Mouse (Mus musculus) adrenal gland, adult 8-10 months (tissue): ENCODE results near the gene Ing1. TPM values are rescaled to one million over a fixed set of nuclear protein-coding genes. Genes with fewer than 3 reads are reported as not detected.
"Not testable (repeated sequence)": the region's sequence is repeated elsewhere in the genome, so short reads cannot be mapped to it uniquely, and the experiment has no call there.

ENCODE experiments used
- DNase-seq: peaks from one replicate; pipeline ENCODE4 v3.0.0; 2022
- total RNA-seq, 4 experiments: library from RNA; stranded (reverse); gene quantifications; 2 replicates each; pipeline ENCODE4 v1.2.4; 2022

Ing1 gene
- total RNA-seq, 4 experiments from 2014 or later: 34.0 to 42.5 (median 36.9) TPM

DNA sequence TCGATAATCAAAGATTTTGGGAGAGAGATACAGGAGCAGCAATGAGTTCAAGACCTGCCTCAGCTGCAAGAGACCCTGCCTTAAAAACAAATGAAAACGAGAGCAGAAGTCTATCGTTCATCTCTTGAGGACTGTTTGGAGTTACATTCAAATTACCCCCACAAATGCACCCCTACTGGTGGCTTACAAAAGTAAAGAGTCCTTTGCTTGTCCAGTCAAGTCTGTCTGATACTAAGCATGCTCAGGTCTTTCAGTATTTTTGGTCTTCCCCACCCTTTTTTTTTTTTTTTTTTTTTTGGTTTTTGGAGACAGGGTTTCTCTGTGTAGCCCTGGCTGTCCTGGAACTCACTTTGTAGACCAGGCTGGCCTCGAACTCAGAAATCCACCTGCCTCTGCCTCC, 3.9 kb upstream of the Ing1 start:
- not testable (repeated sequence) for DNase-seq

GRCm38 (mm10) chr8:11552390-11552789, 3.0 kb upstream of the Ing1 start:
- no peak for DNase-seq

GRCm38 (mm10) chr8:11555720-11556591, 585 bp downstream of the Ing1 start:
- peak; percentile 99 for DNase-seq

DNA sequence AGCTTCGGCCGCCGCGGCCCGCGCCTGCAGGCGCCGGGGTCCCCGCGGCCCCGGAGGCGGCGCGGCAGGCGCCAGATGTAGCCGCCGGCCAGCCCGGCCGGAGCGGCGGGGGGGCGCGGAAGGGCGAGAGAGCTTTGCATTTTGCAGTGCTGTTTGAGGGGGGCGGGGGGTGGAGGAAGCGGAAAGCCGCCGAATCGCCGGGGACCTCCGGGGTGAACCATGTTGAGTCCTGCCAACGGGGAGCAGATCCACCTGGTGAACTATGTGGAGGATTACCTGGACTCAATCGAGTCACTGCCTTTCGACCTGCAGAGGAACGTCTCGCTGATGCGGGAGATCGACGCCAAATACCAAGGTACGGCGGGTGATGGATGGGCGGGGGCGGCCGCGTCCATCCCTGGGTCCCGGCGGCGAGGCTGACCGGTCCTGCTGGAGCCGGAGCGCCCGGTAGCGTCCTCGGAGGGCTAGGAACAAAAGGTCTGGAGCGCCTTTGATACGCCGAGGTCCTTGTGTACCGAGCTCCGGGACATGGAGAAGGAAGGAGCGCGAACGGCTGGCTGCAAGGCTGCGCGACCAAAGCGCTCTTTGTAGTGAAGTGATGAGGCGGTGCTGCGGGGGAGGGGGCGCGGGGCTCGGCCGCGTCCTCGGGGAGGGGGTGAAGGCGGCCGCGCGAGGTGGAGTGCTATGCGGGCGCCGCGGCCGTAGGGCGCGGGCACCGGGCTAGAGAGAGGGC, 1.5 kb downstream of the Ing1 start:
- peak; percentile 31 for DNase-seq

DNA sequence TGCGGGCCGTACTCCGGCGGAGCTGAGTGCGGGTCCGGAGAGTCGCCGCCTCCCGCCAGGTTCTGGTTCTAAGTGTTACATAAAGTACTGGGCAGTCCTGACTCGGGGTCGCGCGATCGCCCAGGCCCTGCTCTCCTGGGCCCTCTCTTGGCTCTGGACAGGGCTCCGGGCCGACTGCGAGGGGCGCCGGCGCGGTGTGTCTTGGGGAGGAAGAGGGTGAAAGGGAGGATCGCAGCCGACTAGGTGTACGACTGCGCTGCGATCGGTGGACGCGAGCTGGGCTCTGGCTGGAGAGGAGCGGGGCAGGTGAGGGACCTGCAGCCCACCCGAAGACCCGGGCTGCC, 2.0 kb downstream of the Ing1 start:
- DNase-seq: no peak

GRCm38 (mm10) chr8:11557768-11558629, 2.6 kb downstream of the Ing1 start:
- DNase-seq: peak; percentile 98

GRCm38 (mm10) chr8:11559511-11559910, 4.1 kb downstream of the Ing1 start:
- DNase-seq: no peak

DNA sequence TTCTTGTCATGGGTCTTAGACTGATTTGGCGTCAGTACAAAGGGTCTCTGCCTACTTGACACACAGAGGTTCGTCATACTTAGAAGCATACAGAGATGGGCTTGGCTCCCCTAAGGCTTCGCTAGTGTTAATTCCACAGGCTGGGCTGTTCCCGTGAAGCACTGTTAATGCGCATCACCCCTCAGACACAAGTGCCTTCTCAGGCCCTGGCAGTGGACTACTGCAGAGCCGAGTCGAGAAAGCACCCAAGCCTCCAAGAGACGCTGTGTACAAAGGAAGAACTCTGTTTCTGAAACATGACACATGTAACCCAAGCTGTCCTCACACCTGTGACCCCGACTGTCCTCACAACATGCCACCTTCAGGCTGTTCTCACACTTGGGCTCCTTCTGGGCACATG, 4.8 kb downstream of the Ing1 start:
- no peak for DNase-seq

GRCm38 (mm10) chr8:11564236-11564635, 8.9 kb downstream of the Ing1 start:
- no peak for DNase-seq

- no peak for DNase-seq
Measured at GRCm38 (mm10) chr8:11564721-11565120, 9.3 kb downstream of the Ing1 start.

GRCm38 (mm10) chr8:11568193-11568592, 12.8 kb downstream of the Ing1 start:
- DNase-seq: not testable (repeated sequence)

GRCm38 (mm10) chr8:11569260-11570097, 14.1 kb downstream of the Ing1 start:
- no peak for DNase-seq

DNA sequence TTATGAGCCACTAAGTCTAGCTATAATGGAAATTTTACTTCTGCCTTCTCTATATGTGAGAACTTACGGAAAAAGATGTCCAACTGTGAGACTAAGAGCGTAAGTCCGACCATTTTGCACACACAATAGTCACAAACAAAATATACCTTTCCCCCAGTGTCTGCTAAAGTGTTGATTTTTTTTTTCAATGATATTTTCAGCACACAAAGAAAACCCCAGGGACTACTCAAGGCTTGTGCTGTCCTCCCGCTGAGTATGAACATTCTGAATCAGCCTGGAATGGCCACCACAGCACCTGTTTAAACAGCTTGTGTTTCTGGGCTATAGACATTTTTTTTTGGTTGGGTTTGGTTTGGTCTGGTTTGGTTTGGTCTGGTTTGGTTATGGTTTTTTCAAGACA, 15.4 kb downstream of the Ing1 start:
- DNase-seq: no peak

- no peak for DNase-seq
Measured at GRCm38 (mm10) chr8:11571950-11572349, 16.6 kb downstream of the Ing1 start.

GRCm38 (mm10) chr8:11572428-11572827, 17.1 kb downstream of the Ing1 start:
- no peak for DNase-seq

DNA sequence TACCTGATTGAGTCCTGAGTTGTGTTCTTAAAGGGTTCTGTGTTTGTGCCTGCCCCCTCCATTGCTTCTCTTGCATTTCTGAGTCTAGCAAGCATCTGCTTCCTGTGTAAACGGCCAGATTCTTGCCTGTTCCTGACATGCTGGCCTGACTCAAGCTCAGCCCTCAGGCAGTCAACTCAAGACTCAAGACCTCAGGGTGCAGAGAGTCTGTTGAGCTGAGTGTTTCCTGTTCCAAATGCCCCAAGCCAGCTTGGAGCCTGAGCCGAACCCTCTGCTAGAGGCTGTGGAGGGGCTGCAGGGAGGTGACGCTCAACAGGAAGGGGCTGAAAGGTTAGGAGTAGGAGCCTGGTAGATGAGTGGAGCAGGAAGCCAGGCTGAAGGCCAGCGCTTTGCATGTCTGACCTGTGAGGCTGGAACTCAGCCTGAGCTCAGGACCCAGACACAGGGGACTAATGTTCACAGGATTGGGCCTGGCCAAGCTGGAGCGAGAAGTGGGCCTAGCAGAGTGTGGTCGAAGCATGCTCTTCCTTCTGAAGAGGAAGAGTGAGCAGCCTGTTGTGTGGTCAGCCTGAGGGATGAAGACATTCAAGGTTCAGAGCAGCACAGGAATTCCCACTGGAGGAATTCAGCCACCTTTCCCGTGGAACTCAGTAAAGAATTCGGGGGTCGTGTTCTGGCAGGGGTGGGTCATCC, 19.7 kb downstream of the Ing1 start:
- no peak for DNase-seq

DNA sequence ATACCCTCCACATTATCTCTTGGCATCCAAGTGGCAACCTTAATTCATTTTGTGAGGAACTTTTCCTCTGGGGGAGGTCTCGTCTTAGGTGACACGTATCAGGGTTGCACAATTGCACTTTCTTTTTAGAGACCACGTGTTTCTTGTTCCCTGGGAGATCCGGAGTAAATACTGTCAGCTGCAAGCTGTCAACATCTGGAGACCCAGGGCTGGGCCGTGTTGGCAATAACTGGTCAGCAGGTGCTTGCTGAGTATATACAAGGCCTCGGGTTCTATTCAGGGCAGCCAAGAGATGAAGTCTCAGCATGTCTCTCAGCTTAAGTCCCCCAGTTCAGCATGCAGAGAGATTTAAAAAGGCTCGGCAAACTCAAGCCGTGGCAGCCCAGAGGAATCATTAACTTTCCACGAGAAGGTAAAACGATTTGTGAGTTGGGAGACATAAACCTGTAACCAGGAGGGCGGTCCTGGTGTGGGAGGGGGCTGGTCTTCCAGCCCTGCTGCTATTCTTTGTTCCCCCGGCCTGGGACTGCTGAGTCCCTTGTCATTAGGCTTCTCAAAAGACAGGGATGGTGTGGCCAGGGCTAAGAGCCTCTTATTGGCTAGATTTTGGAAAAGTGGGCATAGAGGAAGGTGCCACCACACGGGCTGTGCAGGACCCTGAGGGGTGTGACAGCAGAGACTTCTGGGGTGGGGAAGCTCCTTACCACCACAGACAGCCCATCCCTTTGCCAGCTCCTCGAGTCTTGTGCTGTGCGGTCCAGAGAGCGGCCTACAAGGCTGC, 20.4 kb downstream of the Ing1 start:
- DNase-seq: no peak

DNA sequence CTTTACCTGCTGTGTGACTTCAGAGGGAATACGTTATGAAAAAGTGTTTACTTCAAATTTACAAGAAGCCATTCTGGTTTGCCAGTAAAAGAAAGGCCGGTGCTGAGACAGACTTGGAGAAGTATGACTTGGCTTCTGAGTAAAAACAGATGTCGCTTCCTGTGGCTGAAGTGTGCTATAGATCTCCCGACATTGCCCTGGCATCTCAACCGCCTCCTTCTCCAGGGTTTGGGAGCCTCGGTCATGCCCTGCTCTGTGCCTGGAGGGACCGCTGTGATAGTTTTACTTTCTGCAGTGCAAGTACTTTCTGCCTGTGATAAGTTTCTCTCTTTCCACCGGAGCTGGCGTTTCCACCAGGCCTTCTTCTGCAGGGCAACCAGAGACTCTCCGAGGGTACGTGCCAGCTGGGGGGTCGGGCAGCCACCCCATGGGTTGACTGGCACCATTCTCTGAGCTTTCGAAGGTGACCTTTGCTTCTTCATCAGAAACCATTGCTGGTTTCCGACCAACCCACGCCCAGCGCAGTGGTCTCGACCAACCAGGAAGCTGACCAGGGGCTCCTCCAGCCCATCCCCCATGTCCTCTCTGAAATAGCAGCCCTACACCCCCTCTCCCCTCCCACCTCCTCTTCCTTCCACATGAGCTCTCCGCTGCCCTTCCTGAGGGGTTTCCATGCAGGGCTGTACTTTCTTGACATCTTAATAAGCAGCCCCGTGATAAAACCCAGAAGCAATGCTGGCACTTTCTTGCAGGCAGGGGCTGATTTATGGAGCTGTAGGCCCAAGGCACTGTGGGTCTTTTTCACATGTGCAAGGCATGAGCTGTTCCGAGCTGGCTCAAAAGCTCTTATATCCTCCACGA, 30.4 kb downstream of the Ing1 start:
- DNase-seq: no peak

- DNase-seq: no peak
Measured at GRCm38 (mm10) chr8:11586374-11586745, 31.0 kb downstream of the Ing1 start.

GRCm38 (mm10) chr8:11591837-11592236, 36.5 kb downstream of the Ing1 start:
- no peak for DNase-seq
